Mouse (Mus musculus) liver, embryonic 13.5 days (tissue): Measurements from ENCODE around the gene Tm7sf2. TPM values are rescaled to one million over a fixed set of nuclear protein-coding genes. Genes with fewer than 3 reads are reported as not detected.

Experiments
- ATAC-seq: fragments of 200-750 bp; cut with Nextera tagmentation; 2 replicates; pipeline ENCODE4 v1.8.0; 2017; ENCODE audit warnings: low read depth, mild to moderate bottlenecking, moderate number of reproducible peaks, moderate library complexity
- DNase-seq: peaks from one replicate; pipeline ENCODE4 v3.0.0; 2022
- H3K27ac ChIP-seq: fragments of 300-500 bp; sonication (generic); 2 replicates; pipeline ENCODE4 v1.5.1; 2015; ENCODE audit warnings: moderate library complexity, mild to moderate bottlenecking, inconsistent platforms
- H3K27me3 ChIP-seq: fragments of 300-500 bp; sonication (generic); 2 replicates; pipeline ENCODE4 v1.6.1; 2015; ENCODE audit warnings: mild to moderate bottlenecking, inconsistent platforms
- H3K36me3 ChIP-seq: fragments of 300-500 bp; sonication (generic); 2 replicates; pipeline ENCODE4 v1.6.1; 2015; ENCODE audit warnings: mild to moderate bottlenecking, inconsistent platforms
- H3K4me1 ChIP-seq: fragments of 300-500 bp; sonication (generic); replicated peaks from 2 replicates; pipeline ENCODE4 v1.6.1; 2015; ENCODE audit warnings: inconsistent platforms
- H3K4me2 ChIP-seq: fragments of 300-500 bp; sonication (generic); 2 replicates; pipeline ENCODE4 v1.6.1; 2015; ENCODE audit warnings: inconsistent platforms, mild to moderate bottlenecking, moderate library complexity
- H3K4me3 ChIP-seq: fragments of 300-500 bp; sonication (generic); replicated peaks from 2 replicates; pipeline ENCODE4 v1.5.1; 2015; ENCODE audit warnings: mild to moderate bottlenecking, inconsistent platforms
- H3K9ac ChIP-seq: fragments of 300-500 bp; sonication (generic); 2 replicates; pipeline ENCODE4 v1.6.1; 2015; ENCODE audit warnings: mild to moderate bottlenecking, inconsistent platforms
- H3K9me3 ChIP-seq: fragments of 300-500 bp; sonication (generic); replicated peaks from 2 replicates; pipeline ENCODE4 v1.6.1; 2016; ENCODE audit warnings: inconsistent platforms
- WGBS: fragments of 180-500 bp; shearing (Covaris S2); methylation state at CpG from one replicate; pipeline ENCODE4 v1.1.7; 2015; ENCODE audit not compliant: insufficient replicate concordance; 5-methylcytosine and 5-hydroxymethylcytosine counted together
- polyA plus RNA-seq: library from polyadenylated mRNA; unstranded; fragments of >200 nt; fragmentation: Nextera tagmentation; extraction: Ambion mirVana; gene quantifications from 2 replicates; pipeline ENCODE4 v1.2.1, GENCODE M21; 2015

Tm7sf2 gene
- polyA plus RNA-seq, 1 experiment from 2014 or later = 30.6 TPM

DNA sequence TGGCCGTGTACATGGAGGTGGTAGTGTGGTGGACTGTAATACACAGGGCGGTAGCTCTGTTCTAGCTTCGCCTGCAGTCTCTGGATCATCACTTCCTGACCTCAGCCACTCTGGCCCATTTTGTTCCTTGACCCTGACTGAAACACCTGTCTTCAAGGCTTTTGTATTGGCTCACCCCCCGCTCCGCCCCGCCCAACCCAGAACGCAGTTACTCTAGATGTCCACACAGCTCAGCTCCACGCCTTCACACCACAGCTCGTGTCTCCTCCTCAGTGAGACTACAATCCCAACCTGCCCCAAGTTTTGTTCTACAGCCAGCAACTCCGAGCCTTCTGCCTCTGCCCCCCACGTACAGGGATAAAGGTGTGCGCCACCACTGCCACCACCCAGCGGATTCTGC lies 20.7 kb upstream of the Tm7sf2 start:
- Histone ChIP-seq H3K36me3 (peaks cover 80% of the 10 kb centered on the region), H3K27ac (no peak overlapping the region), H3K4me3 (no peak overlapping the region), H3K27me3 (no peaks in the 10 kb centered on the region), H3K4me2 (no peak overlapping the region), H3K9me3 (no peaks in the 10 kb centered on the region), H3K9ac (no peak overlapping the region), H3K4me1 (peaks cover 34% of the 10 kb centered on the region)
- 92% methylated on average over 13 of the region's 13 CpGs for whole genome bisulfite sequencing
- no peak for DNase-seq
- no peak for ATAC-seq

DNA sequence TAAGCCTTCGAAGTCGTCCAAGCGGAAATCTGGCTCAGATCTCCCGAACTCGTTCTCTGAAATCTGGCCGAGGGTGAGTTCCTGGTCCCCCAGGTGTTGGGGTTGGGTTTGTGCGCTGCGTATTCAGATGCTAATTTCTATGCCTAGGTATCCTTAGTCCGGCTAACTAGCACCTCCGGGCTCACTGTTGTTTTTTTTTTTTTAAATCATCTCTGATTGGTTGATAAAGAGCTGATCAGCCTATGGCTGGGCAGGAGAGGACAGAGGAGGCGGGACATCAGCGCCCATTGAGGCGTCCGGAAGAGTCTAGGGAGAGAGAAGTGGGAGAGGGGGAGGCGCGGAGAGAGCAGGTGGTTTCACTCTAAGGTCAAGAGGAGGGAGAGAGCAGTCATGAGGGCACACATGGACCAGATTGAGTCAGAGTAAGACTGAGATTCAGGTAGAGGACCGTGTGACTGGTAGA lies 17.3 kb upstream of the Tm7sf2 start:
- Histone ChIP-seq H3K9me3 (no peaks in the 10 kb centered on the region), H3K9ac (peak overlapping the region; percentile 91), H3K27me3 (no peaks in the 10 kb centered on the region), H3K4me2 (peak overlapping the region; percentile 92), H3K36me3 (peaks cover 67% of the 10 kb centered on the region), H3K4me3 (peak overlapping the region; percentile 82), H3K27ac (peak overlapping the region; percentile 94), H3K4me1 (peaks cover 45% of the 10 kb centered on the region)
- peak; percentile 74 for DNase-seq
- under 1% methylated on average over 17 of the region's 17 CpGs for WGBS
- peak; percentile 78 for ATAC-seq

DNA sequence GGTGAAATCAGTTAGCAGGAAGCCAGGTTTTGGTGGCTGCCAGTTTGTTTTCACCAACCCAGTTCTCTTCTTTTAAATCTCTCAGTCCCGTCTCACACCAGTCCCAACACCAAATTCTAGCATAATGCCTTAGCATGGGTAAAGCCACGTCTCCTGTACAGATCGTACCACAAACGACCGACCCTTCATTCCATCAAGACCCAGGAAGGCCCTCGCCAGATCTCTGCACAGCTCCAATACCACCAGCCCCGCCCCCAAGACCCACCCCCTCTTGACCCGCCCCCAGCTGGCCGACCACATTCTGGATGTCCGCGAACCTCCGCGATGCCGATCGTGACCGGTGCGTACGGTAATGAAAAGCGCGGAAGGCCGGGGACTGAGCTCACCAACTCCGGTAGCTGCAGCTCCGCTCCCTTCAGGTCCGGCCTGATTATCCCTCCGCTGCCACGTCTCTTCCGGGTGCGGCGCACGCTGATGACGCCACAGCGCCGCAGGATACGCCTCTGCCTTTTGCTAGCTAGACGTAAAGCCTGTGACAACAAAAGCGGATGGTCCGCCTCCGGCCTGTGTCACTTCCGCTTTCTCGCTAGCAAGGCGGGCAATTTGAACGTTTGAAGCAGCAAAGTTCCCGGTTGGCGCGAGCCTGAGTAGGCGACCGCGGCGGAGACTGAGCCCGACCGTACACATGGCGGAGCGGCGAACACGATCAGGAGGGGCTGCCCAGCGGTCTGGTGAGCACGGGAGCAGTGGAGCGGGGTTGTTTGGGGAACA lies 16.5 kb upstream of the Tm7sf2 start, which contains the start of the genes Zfpl1 and Cdca5:
Zfpl1 (minus strand) TSS at position 479 of the 771 bp plus-strand sequence.
Cdca5 (plus strand) TSS at position 506 of the 771 bp plus-strand sequence.
- H3K4me1 ChIP-seq = peaks cover 45% of the 10 kb centered on the region
- H3K4me2 ChIP-seq = peak within 1 kb of the TSS; percentile 92
- H3K9me3 ChIP-seq = no peaks in the 10 kb centered on the region
- H3K36me3 ChIP-seq = peaks cover 67% of the 10 kb centered on the region
- peak within 1 kb of the TSS; percentile 94 for H3K27ac ChIP-seq
- ATAC-seq (peak; percentile 88), DNase-seq (peak; percentile 94)
- under 1% methylated on average over 58 of the region's 58 CpGs for WGBS
- H3K9ac ChIP-seq = peak within 1 kb of the TSS; percentile 91
- H3K4me3 ChIP-seq = peak within 1 kb of the TSS; percentile 82
- no peaks in the 10 kb centered on the region for H3K27me3 ChIP-seq

DNA sequence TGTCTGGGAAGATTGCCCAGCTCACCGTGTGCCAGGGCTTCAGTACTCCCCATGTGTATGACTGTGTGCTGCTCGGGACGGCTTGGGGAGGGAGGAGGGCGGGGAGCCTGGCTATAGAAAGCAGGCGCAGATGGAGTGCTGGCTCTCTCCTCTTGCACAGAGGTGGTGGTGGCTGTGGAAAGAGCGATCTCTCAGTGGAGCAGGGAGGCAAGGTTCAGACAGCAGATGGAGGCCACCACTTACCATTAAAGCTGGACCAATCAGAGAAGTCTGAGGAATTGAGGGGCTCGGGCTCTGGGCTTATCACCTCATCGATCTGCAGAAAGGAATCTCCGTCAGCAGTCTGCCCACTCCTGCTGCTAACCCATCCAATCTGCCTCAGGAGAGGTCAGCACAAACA lies 14.0 kb upstream of the Tm7sf2 start, which contains the start of gene Gm28374:
Gm28374 (minus strand) TSS at position 101 of the 400 bp plus-strand sequence.
- 78% methylated on average over 9 of the region's 9 CpGs for WGBS
- peaks cover 42% of the 10 kb centered on the region for H3K4me1 ChIP-seq
- no peak within 1 kb of the TSS for H3K27ac ChIP-seq
- H3K27me3 ChIP-seq = no peaks in the 10 kb centered on the region
- H3K4me3 ChIP-seq = no peak within 1 kb of the TSS; the same call in 1 of the 2 replicates
- ATAC-seq (no peak), DNase-seq (no peak)
- H3K4me2 ChIP-seq = 0 out of 2 replicates have a peak within 1 kb of the TSS, but pooled peaks have one; percentile 80
- H3K9ac ChIP-seq = no peak within 1 kb of the TSS
- H3K36me3 ChIP-seq = peaks cover 43% of the 10 kb centered on the region
- no peaks in the 10 kb centered on the region for H3K9me3 ChIP-seq

DNA sequence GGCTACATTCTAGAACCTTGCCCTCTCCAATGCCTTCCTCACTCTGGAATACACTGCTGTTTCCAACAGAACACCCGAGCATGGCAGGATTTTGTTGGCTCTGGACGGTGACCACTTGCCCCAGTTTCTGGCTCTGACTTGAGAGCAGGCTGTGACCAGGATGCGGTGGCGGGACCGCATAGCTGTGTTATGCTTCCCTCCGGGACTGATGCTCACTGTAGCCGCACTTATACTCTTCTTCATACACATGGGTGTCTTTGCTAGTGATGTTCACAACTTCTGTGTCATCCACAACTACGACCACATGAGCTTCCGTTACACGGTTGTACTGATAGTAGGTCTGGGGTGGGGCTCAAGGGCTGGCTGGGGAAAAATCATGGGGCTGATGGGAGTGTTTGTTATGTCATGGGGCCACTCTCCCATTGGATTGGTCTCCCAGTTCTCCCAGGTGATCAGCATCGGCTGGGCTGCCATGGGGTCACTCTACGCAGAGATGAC lies 11.9 kb upstream of the Tm7sf2 start, which contains the start of gene Tmem262:
Tmem262 (plus strand) TSS at position 51 of the 498 bp plus-strand sequence.
- DNase-seq (no peak), ATAC-seq (no peak)
- H3K9ac ChIP-seq = no peak within 1 kb of the TSS
- H3K27me3 ChIP-seq = no peaks in the 10 kb centered on the region
- peaks cover 30% of the 10 kb centered on the region for H3K36me3 ChIP-seq
- H3K27ac ChIP-seq = no peak within 1 kb of the TSS
- peaks cover 39% of the 10 kb centered on the region for H3K4me1 ChIP-seq
- no peaks in the 10 kb centered on the region for H3K9me3 ChIP-seq
- H3K4me3 ChIP-seq = no peak within 1 kb of the TSS
- no peak within 1 kb of the TSS for H3K4me2 ChIP-seq
- WGBS = 78% methylated on average over 12 of the region's 12 CpGs

DNA sequence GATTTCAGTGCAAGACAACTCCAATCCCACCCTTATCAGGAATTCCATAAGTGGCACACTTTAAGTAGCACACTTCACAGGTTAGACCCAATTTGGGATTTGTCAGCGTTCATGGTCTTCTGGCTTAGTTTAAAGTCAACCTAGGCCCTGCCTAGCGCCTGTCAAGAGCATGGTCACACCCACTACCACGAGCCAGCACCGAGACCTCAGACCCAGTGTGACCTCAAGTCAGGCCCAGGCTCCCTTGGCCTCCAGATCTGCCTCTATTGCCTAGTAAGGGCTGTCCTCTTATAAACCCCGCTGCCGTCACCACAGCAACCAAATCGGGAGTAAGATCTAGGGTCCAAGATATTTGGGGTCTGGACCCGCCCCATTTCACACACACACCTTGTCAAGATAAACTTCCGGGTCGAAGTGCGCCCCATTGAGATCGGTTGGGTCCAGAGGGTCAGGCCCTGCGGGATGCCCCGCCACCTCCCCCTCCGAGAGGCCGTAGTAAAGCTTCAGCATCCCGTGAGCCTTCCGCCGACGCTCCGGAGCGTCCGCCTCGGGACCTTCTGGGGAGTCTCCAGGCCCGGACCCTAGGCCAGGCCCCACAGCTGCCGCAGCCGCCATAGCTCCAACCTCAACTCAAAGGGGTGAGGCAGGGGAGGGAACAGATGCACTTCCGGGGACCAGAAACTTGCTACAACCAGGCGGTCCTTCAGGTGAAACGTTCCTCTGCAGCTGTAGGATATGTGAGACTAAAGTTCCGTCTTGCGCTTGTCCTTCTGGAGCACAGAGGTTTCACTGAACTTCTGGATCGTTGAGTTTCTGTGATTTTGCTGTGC lies 8.6 kb upstream of the Tm7sf2 start, which contains the start of gene Vps51:
Vps51 (minus strand) TSS at position 668 of the 830 bp plus-strand sequence.
- peak within 1 kb of the TSS; percentile 78 for H3K27ac ChIP-seq

DNA sequence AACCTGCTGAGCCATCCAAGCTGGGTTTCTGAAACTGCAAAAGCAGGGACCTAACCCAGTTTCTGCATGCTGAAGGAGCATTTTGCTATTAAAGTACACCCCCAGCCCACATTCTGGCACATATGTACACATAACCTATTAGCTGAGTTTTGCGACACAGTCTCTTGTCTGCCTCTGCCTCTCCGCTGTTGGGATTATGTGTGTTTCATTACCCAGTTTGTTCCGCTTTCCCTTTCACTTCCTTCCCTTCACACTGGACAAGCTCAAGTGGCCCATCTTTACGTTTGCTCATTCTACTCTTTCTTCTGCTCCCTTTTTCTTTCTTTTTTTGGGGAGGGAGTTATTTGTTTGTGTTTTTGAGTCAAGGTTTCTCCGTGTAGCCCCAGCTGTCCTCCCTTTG lies 5.7 kb upstream of the Tm7sf2 start:
- 74% methylated on average over 5 of the region's 5 CpGs for WGBS
- Histone ChIP-seq H3K4me3 (no peak overlapping the region), H3K9ac (no peak overlapping the region), H3K9me3 (no peaks in the 10 kb centered on the region), H3K4me1 (peaks cover 34% of the 10 kb centered on the region), H3K27ac (no peak overlapping the region), H3K36me3 (peaks cover 40% of the 10 kb centered on the region), H3K4me2 (no peak overlapping the region), H3K27me3 (no peaks in the 10 kb centered on the region)
- ATAC-seq (no peak), DNase-seq (no peak)

More for the DNA sequence above, 8.6 kb upstream of the Tm7sf2 start, which contains the start of gene Vps51:
- under 1% methylated on average over 33 of the region's 33 CpGs for WGBS
- peaks cover 35% of the 10 kb centered on the region for H3K36me3 ChIP-seq
- ATAC-seq (peak; percentile 86), DNase-seq (peak; percentile 77)
- no peaks in the 10 kb centered on the region for H3K9me3 ChIP-seq
- peak within 1 kb of the TSS; percentile 87 for H3K4me3 ChIP-seq
- H3K4me1 ChIP-seq = peaks cover 32% of the 10 kb centered on the region
- H3K9ac ChIP-seq = peak within 1 kb of the TSS; percentile 84
- no peaks in the 10 kb centered on the region for H3K27me3 ChIP-seq
- H3K4me2 ChIP-seq = peak within 1 kb of the TSS; percentile 92

DNA sequence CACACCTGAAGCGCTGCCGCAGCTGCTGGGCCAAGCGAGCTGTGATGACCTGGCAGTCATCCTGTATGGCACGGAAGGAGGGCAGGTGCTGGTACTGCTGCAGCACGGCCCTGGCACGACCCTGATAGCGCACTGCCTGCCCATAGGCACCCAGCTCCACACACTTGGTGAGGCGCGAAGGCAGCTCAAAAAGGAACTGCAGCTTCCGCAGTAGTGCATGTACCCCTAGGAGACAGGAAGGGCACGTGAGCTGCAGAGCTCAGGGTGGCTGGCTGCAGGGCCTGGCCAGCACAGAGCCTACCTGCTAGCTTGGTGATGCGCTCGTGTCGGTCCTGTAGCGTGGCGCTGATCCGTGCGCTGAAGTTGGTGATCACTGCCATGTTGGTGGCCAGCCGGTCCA lies 3.1 kb upstream of the Tm7sf2 start:
- WGBS = 87% methylated on average over 19 of the region's 19 CpGs
- Histone ChIP-seq H3K9me3 (no peaks in the 10 kb centered on the region), H3K9ac (no peak overlapping the region), H3K4me2 (no peak overlapping the region), H3K27ac (no peak overlapping the region), H3K36me3 (peaks cover 44% of the 10 kb centered on the region), H3K4me1 (peaks cover 44% of the 10 kb centered on the region), H3K4me3 (no peak overlapping the region), H3K27me3 (no peaks in the 10 kb centered on the region)
- DNase-seq (no peak), ATAC-seq (no peak)

DNA sequence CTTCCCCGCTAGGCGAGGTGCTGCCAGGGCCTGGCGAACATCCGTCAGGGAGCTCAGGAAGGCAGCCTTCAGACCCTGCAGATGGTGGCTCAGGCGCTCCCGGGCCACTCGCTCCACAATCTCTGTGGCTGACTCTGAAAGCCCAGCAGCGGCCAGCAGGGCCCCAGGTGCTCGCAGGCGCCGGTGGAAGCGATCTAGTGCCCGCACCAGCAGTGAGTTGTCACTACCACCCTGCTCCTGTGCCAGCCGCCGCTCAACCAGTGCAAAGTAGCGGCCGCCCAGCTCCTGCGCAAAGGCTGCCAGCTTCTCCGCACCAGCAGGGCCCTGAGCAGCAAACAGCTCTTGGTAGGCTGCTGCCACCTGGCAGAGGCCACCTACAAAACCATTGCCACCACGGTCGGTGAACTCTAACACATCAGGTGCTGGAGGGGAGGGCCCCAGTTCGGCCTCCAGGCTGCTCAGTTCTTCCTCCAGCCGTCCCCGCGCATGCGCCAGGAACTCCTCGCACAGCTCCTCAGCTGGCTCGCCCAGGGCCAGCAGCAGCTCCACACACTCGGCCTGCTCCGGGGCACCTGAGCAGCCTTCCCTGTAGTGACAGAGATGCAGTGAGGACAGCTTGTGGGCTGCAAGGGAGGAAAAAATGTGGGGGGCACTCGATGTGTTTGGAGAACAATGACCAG lies 2.5 kb upstream of the Tm7sf2 start:
- no peak overlapping the region for H3K4me3 ChIP-seq
- DNase-seq (no peak), ATAC-seq (no peak)
- peaks cover 44% of the 10 kb centered on the region for H3K36me3 ChIP-seq
- H3K27ac ChIP-seq = no peak overlapping the region
- H3K9ac ChIP-seq = no peak overlapping the region
- H3K4me2 ChIP-seq = no peak overlapping the region
- peaks cover 42% of the 10 kb centered on the region for H3K4me1 ChIP-seq
- WGBS = 88% methylated on average over 31 of the region's 31 CpGs
- H3K27me3 ChIP-seq = no peaks in the 10 kb centered on the region
- H3K9me3 ChIP-seq = no peaks in the 10 kb centered on the region

DNA sequence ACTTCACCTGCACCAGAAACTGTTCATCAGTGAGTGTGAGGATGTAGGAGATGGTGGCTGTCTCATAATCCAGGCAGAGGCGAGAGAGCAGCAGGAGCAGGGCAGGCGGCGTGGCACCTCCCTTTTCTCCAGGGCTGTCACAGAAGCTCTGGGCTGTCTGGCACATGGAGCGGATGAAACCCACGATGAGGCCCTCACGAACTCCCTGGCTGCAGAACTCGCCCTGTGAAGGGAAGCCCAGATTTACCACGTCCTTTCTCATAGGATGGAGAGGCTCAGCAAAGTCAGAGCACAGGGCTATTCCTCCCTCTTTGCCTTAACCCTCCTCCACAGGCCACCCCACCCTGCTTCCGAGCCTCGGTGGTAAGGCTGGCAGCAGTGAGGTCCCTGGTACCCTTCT lies 1.7 kb upstream of the Tm7sf2 start:
- Histone ChIP-seq H3K27ac (no peak overlapping the region), H3K4me1 (peaks cover 39% of the 10 kb centered on the region), H3K36me3 (peaks cover 42% of the 10 kb centered on the region), H3K4me2 (no peak overlapping the region), H3K27me3 (no peaks in the 10 kb centered on the region), H3K4me3 (no peak overlapping the region), H3K9ac (no peak overlapping the region), H3K9me3 (no peaks in the 10 kb centered on the region)
- DNase-seq (no peak), ATAC-seq (no peak)
- WGBS = 83% methylated on average over 10 of the region's 10 CpGs
